Mouse (Mus musculus): ENCODE results near the gene Mical3.
A peak's percentile ranks its signal among the peaks of the same experiment; 100 is the strongest.

Mical3 gene

GRCm38 (mm10) chr6:121016097-121016496, 114.7 kb downstream of the Mical3 start:
- DNase-seq (ENCODE audit: low read depth, low spot score), result no peak

- no peak for DNase-seq (ENCODE audit: low read depth, low spot score)
Measured at GRCm38 (mm10) chr6:121014339-121014738, 116.5 kb downstream of the Mical3 start.

GRCm38 (mm10) chr6:121013750-121014149, 117.0 kb downstream of the Mical3 start:
- peak; percentile 35 for DNase-seq (ENCODE audit: low read depth, low spot score)

GRCm38 (mm10) chr6:121011709-121012108, 119.1 kb downstream of the Mical3 start:
- no peak for DNase-seq (ENCODE audit: low read depth, low spot score)

- DNase-seq (ENCODE audit: low read depth, low spot score), result no peak
Measured at GRCm38 (mm10) chr6:121009651-121010050, 121.1 kb downstream of the Mical3 start.

- peak; percentile 53 for DNase-seq (ENCODE audit: low read depth, low spot score)
Measured at GRCm38 (mm10) chr6:121004959-121005358, 125.8 kb downstream of the Mical3 start.

- DNase-seq (ENCODE audit: low read depth, low spot score), result no peak
Measured at GRCm38 (mm10) chr6:121002952-121003351, 127.8 kb downstream of the Mical3 start.

GRCm38 (mm10) chr6:120999860-121000526, 130.8 kb downstream of the Mical3 start:
- no peak for DNase-seq (ENCODE audit: low read depth, low spot score)

GRCm38 (mm10) chr6:120999087-120999486, 131.7 kb downstream of the Mical3 start:
- DNase-seq (ENCODE audit: low read depth, low spot score), result no peak

- DNase-seq (ENCODE audit: low read depth, low spot score), result no peak
Measured at GRCm38 (mm10) chr6:120996607-120997006, 134.2 kb downstream of the Mical3 start.

GRCm38 (mm10) chr6:120995541-120995940, 135.3 kb downstream of the Mical3 start:
- DNase-seq (ENCODE audit: low read depth, low spot score), result no peak

GRCm38 (mm10) chr6:120991857-120992256, 138.9 kb downstream of the Mical3 start:
- DNase-seq (ENCODE audit: low read depth, low spot score), result no peak

GRCm38 (mm10) chr6:120987571-120988084, 143.2 kb downstream of the Mical3 start:
- peak; percentile 51 for DNase-seq (ENCODE audit: low read depth, low spot score)

- DNase-seq (ENCODE audit: low read depth, low spot score), result no peak
Measured at GRCm38 (mm10) chr6:120987164-120987563, 143.6 kb downstream of the Mical3 start.

GRCm38 (mm10) chr6:120986172-120986571, 144.6 kb downstream of the Mical3 start:
- no peak for DNase-seq (ENCODE audit: low read depth, low spot score)

- DNase-seq (ENCODE audit: low read depth, low spot score), result no peak
Measured at GRCm38 (mm10) chr6:120982314-120982713, 148.5 kb downstream of the Mical3 start.

- DNase-seq (ENCODE audit: low read depth, low spot score), result peak; percentile 65
Measured at GRCm38 (mm10) chr6:120981537-120981936, 149.3 kb downstream of the Mical3 start.

- DNase-seq (ENCODE audit: low read depth, low spot score), result peak; percentile 66
Measured at GRCm38 (mm10) chr6:120978019-120978621, 152.7 kb downstream of the Mical3 start.

GRCm38 (mm10) chr6:120976991-120977390, 153.8 kb downstream of the Mical3 start:
- DNase-seq (ENCODE audit: low read depth, low spot score), result peak; percentile 65

- no peak for DNase-seq (ENCODE audit: low read depth, low spot score)
Measured at GRCm38 (mm10) chr6:120976097-120976496, 154.7 kb downstream of the Mical3 start.

- DNase-seq (ENCODE audit: low read depth, low spot score), result peak; percentile 82
Measured at GRCm38 (mm10) chr6:120971797-120972590, 158.8 kb downstream of the Mical3 start.
